Mouse (Mus musculus): ENCODE measurements at regions not wholly inside any gene's neighbourhood (a gene's known extent, or its start where the extent isn't known, plus 50 kb on each side); places are given as distances from the start of the nearest gene placed in this dataset.

- TF ChIP-seq CTCF (IDR thresholded peaks at IDR 0.05; ENCODE audit: insufficient read depth, low read length) (no peak), POLR2A (IDR thresholded peaks at IDR 0.05; ENCODE audit: borderline replicate concordance, extremely low read depth, low read depth, low read length) (no peak)
Measured at GRCm38 (mm10) chr15:59950617-59951216, 65.7 kb downstream of the 4933412E24Rik start.

All from lung, adult 2 months (tissue).